Mouse (Mus musculus) frontal cortex, postnatal 25 days (tissue): Measurements from ENCODE around the gene Epha2.

Experiments
- DNase-seq, 2 experiments: peaks; one replicate each; pipeline ENCODE4 v3.0.0; 2022; ENCODE audit warnings: low spot score in 2 of 2

Gene Epha2

DNA sequence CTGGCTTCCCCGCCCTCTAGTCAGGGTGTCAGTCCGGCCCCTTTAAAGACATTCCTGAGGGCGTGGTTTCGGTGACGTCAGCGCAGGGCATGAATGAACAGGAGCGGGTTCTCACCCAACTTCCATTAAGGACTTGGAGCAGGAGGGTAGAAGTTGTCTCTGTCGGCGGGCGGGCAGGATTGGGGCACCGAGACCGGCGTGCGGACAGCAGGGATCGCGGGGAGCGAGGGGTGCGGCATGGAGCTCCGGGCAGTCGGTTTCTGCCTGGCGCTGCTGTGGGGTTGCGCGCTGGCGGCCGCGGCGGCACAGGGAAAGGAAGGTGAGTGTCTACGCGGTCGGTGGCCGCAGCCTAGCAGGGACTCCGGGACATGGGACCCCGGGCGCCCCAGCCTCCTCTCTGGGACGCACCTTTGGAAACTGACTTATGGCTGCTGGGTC lies at the start of gene Epha2:
Gene Epha2, plus strand, starts transcription at position 125 of the 438 bp plus-strand sequence.
- DNase-seq, result peak; percentile 59 to 64

GRCm38 (mm10) chr4:141252641-141253040 lies 48.4 kb upstream of the Epha2 start:
- no peak for DNase-seq

GRCm38 (mm10) chr4:141254234-141254633 lies 46.8 kb upstream of the Epha2 start:
- DNase-seq, result no peak

GRCm38 (mm10) chr4:141257440-141257839 lies 43.6 kb upstream of the Epha2 start:
- DNase-seq, result no peak

DNA sequence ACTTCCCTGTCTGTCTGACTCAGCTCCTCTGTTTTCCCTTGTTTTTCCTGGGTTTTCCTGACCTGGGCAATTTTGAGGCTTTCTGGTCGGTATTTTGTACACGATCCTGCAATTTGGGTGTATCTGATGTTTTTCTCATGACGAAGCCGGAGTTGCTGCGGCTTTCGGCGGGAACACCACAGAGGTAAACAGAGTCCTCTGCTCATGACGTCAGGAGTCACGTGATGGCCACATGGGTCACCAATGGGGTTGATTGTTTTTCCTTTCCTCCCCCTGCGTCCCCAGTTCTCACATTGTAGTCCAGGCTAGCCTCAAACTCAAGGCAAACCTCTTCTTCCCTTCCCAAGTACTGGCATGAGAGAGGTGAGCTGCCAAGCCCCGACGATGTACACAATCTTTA lies 41.6 kb upstream of the Epha2 start:
- no peak for DNase-seq

DNA sequence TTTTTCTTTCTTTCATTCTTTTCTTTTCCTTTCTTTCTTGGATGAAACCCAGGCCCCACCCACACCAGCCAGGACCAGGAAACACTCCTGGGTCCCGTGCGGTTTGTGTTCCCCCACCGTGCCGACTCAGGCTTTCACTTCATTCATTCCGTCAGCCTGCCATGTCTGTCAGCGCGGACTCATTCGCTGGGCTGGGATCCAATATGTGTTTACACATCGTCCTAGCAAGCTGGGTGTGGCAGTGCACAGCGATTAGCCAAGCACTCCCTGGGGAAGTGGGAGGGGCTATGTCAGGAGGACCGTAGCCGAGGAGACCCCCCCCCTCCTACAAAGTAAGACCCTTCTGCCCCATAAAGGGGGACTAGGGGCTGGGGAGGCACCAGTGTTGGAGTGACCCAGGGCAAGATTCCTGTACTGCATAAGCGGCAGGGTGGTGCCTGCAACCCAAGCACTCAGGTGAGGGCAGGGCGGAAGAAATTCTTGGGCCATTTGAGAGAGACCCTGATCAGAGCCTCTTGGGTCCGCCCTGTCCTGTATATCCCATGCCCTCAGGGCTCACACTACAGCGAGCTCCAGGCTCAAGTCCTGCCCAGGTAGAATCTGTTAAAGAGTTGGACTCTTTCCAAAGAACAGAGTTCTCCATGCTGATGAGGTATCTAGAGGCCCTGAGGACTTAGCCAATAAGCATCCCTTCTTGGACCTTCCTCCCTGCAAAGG lies 40.9 kb upstream of the Epha2 start:
- no peak for DNase-seq

DNA sequence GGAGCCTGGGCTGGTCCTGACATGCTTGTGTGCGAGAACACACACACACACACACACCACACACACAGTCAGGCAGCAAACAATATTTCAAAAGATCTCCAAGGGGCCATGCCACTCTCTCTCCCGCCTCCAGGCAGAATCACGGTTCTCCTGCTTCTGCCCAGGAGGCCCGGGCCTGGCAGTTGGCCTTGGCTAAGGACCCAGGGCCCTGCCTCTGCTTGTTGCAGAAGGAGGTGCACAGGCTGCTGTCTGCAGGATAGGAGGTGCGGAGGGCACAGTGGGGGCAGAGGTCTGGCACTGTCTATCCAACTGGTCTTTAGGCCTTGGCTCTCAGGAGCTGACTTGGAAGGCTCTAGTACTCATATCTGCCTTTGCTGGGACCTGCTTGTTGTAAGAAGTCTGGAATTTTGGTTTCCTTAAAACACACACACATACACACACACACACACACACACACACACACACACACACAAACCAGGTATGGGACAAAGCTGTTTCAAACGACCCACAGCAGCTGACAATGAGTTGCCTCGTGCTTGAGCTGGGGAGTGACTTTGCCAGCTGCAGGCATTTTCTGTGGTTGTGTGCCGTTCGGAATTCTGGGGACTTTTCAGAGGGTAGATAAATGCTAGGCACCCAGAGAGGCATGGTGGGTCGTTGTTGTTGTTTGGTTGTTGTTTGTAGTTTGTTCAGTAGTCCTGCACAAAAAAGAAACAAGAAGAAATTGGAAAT lies 38.0 kb upstream of the Epha2 start:
- DNase-seq, result no peak

- no peak for DNase-seq
Observed at GRCm38 (mm10) chr4:141265979-141266637, 34.9 kb upstream of the Epha2 start.

DNA sequence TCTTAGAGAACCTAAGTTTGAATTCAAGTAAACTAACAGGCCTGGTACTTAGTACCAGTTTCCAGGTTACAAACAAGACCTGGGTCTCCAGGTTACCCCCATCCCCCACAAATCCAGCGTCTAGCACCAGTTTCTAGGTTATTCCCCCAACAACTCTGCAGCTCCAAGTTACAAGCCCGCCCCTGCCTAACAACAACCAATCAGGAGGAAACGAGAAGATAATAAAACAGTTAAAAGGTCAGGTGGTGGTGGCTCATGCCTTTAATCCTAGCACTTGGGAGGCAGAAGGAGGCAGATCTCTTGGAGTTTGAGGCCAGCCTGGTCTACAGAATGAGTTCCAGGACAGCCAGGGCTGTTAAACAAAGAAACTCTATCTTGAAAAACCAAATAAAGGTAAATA lies 33.8 kb upstream of the Epha2 start:
- DNase-seq, result no peak

DNA sequence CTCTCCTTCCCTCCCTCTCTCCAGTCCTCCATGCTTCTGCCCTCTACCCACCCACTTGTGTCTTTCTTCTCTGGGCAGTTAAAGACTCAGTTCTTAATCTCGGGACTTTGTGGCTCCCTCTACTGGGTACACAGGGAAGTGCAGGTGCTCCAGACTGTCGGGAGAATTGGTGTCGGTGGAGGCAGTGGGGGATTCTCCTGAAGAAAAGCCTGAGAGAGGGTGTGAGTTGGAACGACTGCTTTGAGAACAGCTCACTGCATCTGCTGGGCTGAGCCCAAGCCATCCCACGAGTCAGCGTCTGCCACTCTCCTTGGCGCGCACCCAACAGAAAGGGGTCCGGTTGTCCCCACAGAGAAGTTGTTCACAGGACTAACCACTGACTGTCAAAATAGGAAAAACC lies 33.2 kb upstream of the Epha2 start:
- DNase-seq, result peak; percentile 54 to 57

GRCm38 (mm10) chr4:141268350-141268749 lies 32.7 kb upstream of the Epha2 start:
- no peak for DNase-seq

DNA sequence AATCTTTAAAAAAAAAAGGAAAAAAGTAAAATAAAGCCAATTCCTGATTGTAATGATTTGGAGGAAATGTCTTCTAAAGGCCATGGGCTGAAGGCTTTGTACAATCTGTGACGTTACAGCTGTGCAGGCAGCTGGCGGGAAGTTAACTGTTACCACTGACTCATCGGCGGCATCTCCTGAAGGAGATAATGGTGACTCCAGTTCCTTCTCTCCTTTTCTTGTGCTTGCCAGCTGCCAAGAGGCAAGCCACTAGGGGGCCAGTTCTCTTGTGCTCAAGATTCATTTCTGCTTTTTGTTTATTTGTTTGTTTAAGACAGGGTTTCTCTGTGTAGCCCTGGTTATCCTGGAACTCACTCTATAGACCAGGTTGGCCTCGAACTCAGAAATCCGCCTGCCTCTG lies 32.0 kb upstream of the Epha2 start:
- DNase-seq, result no peak

GRCm38 (mm10) chr4:141270201-141270940 lies 30.7 kb upstream of the Epha2 start:
- DNase-seq, result no peak

DNA sequence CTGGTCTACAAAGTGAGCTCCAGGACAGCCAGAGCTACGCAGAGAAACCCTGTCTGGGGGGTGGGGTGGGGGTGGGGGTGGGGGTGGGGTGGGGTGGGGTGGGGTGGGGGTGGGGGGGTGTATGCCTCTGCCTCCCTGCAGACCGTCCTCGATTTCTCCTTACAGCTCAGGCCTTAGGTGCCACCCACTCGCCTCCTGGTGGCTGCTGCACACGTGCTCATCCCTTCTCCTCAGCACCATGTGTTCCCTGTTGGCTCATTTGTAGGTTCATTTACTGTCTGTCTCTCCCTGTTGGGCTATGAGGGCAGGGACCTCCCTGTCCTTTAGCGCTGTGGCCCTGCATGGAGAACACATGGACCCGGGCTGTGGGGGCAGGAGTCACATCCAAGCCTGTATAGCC lies 29.8 kb upstream of the Epha2 start:
- no peak for DNase-seq

DNA sequence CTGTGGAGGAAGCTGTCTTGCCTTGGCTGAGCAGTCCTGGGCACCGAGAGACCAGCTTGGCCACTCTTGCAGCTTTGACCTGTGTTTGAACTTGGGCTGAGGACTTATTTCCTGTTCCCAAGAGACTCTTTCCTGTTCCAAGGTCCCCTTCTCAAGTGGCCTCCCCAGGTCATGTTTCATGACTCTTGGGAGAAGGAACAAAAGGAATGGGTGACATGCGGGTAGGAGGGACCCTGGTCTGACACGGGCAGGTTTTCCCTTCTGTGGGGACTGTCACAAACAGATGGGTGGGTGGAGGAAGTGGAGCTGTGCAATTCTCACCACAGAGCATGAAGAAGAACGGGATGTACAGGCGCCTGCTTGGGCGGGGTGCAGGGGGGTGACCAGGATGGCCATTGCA lies 29.3 kb upstream of the Epha2 start:
- DNase-seq, result no peak

- no peak for DNase-seq
Observed at GRCm38 (mm10) chr4:141272878-141273277, 28.2 kb upstream of the Epha2 start.

GRCm38 (mm10) chr4:141273296-141273695 lies 27.7 kb upstream of the Epha2 start:
- peak; percentile 38 to 67 for DNase-seq

DNA sequence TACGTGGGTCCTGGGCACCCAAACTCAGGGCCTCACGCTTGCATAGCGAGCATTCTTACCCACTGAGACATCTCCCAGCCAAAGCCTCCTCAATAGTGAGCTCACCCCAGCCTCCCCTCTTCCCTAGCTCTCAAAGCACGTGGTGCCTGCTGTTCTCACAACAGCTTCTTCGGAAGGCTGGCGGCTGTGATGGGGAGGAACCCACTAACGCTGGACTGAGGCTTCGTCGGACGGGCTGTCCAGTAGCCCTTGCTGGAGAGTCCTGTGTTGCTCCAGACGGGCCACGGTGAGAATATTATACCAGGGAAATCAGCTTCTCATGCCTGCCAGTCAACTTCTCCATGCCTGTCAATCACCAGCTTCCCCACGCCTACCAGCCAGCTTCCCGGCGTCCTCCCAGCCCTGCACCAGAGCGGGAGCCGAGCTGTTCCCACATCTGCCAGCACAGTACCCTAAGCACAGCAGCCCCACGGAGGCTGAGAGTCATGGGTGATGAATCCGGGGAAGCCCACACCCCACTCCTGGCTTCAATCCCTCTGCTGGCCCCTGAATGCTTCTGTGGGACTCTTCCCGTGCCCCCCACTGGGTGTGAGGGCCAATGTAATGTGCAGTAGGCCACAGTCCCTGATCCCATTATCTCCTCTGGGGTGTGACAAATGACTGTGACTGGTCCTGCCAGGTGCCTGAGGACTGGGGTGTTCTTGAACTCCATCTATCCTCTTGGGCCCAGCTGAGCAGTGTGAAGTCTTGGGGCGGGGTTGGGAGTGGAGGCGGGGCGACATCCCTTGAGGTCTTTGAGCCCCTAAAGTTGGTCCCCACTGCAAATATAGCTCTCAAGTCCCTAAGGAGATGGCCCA lies 26.3 kb upstream of the Epha2 start:
- no peak for DNase-seq

GRCm38 (mm10) chr4:141277157-141277556 lies 23.9 kb upstream of the Epha2 start:
- DNase-seq, result no peak

DNA sequence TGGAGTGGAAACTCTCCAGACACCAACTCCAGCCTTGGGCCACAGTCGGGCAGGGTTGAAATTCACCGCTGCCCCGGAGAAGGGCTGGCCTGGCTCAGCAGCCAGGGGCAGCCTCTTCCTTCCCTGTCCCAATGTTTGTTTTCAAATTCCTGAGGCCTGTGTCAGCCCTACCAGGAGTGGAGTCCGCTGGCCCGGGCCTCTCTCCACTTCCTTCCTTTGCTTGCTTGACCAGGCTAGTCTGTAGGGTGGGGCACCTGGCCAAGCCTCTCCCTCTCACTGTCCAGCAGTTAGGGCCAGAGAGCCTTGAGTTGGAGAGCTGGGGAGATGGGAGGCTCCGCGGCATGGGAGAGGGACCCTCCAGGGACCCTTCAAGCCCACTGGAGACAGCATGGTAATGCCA lies 22.9 kb upstream of the Epha2 start:
- DNase-seq, result no peak

DNA sequence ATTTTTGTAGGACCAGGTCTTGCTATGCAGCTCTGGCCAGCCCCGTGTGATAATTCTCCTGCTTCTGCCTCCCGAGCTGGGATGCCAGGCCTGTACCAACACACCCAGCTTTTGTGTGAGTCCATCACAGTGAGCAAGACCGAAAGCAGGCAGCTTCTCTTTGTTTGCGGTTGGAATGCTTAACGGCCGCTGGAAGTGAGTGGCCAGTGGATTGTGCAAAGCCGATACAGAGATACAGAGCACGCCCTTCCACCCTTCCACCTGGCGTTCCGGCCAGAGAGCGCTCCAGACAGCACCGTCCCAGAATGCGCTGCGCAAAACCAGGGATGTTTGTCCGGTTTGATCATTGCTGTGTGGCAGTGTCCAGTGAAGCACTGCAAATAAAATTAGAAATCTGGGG lies 21.7 kb upstream of the Epha2 start:
- DNase-seq, result no peak
